Mouse (Mus musculus) pancreas, adult 10 weeks (tissue): ENCODE measurements around the gene Lrit2. TPM values are rescaled to one million over a fixed set of nuclear protein-coding genes. Genes with fewer than 3 reads are reported as not detected.

Experiments
- polyA plus RNA-seq: library from polyadenylated mRNA; stranded (reverse); fragments of 350-450 nt; fragmentation: Illumina TruSeq; extraction: RNeasy Lipid Tissue Mini Kit (QIAGEN cat#74804); gene quantifications from one replicate; pipeline ENCODE4 v1.2.3, GENCODE M21; 2015; ENCODE audit warnings: low read depth, low replicate concordance; ENCODE audit not compliant: insufficient read depth

Lrit2 gene
- polyA plus RNA-seq, result not detected

GRCm38 (mm10) chr14:37067629-37068028, at the start of gene Lrit2:
Gene Lrit2 (plus strand): TSS chr14:37067929.

GRCm38 (mm10) chr14:37048914-37049410, 18.8 kb upstream of the Lrit2 start, which contains the start of gene Rgr:
Gene Rgr (minus strand): TSS chr14:37048964.

GRCm38 (mm10) chr14:37097956-37098530, 30.3 kb downstream of the Lrit2 start, which contains the start of gene Cdhr1:
Gene Cdhr1 (minus strand): TSS chr14:37098347.

GRCm38 (mm10) chr14:37113922-37114321, 46.2 kb downstream of the Lrit2 start, which contains the start of gene 2610528A11Rik:
Gene 2610528A11Rik (minus strand): TSS chr14:37114022.

Other genes with a start within 250 kb of the Lrit2 start
- gene Ccser2, start 99.2 kb upstream of the Lrit2 start, polyA plus RNA-seq, result 5.5 TPM
- not detected for gene Rgr, start 19.0 kb upstream of the Lrit2 start, polyA plus RNA-seq
- not detected for gene Lrit1, start 13.1 kb upstream of the Lrit2 start, polyA plus RNA-seq
- gene Cdhr1, start 30.4 kb downstream of the Lrit2 start, polyA plus RNA-seq, result 1.0 TPM
- not detected for gene 2610528A11Rik, start 46.1 kb downstream of the Lrit2 start, polyA plus RNA-seq
- gene Ghitm, start 67.3 kb downstream of the Lrit2 start, polyA plus RNA-seq, result 27.8 TPM